Mouse (Mus musculus) olfactory bulb, adult 2 months (tissue): ENCODE measurements around the gene Braf. TPM values are rescaled to one million over a fixed set of nuclear protein-coding genes. Genes with fewer than 3 reads are reported as not detected.
"Not testable (repeated sequence)": the region's sequence is repeated elsewhere in the genome, so short reads cannot be mapped to it uniquely, and the experiment has no call there.

ENCODE experiments used
- H3K27ac ChIP-seq: fragments of 200-500 bp; 2 replicates; pipeline ENCODE4 v1.5.1; 2012; ENCODE audit warnings: low read depth, low read length; ENCODE audit not compliant: insufficient read depth
- H3K4me1 ChIP-seq: fragments of 200-500 bp; 2 replicates; pipeline ENCODE4 v1.6.1; 2012; ENCODE audit warnings: low read length; ENCODE audit not compliant: control insufficient read depth, insufficient read depth
- H3K4me3 ChIP-seq: fragments of 200-500 bp; 2 replicates; pipeline ENCODE4 v1.5.1; 2012; ENCODE audit warnings: mild to moderate bottlenecking, low read depth, low read length, moderate library complexity; ENCODE audit not compliant: insufficient read depth
- CTCF ChIP-seq: fragments of 200-500 bp; IDR thresholded peaks from 2 replicates; pipeline ENCODE4 v1.5.1; 2012; ENCODE audit warnings: low read depth, mild to moderate bottlenecking, low read length, moderate library complexity; ENCODE audit not compliant: insufficient read depth
- POLR2A ChIP-seq: fragments of 200-500 bp; IDR thresholded peaks from 2 replicates; pipeline ENCODE4 v1.6.1; 2012; ENCODE audit warnings: mild to moderate bottlenecking, low read depth, low read length, moderate library complexity; ENCODE audit not compliant: insufficient read depth
- WGBS: fragments of 180-500 bp; shearing (Covaris S2); methylation state at CpG from one replicate; pipeline ENCODE4 v1.1.7; 2018; 5-methylcytosine and 5-hydroxymethylcytosine counted together
- polyA plus RNA-seq: library from polyadenylated mRNA; stranded (reverse); fragments of >200 nt; gene quantifications from 2 replicates; pipeline ENCODE4 v1.2.4, GENCODE M21; 2012; ENCODE audit warnings: low replicate concordance; ENCODE audit not compliant: missing spikeins, insufficient read depth, insufficient read length

The Braf gene
- polyA plus RNA-seq, 1 experiment: not detected

- WGBS: under 1% methylated on average over 12 of the region's 12 CpGs
- Histone ChIP-seq H3K4me3 (peak overlapping the region; percentile 74), H3K27ac (peak overlapping the region; percentile 86), H3K4me1 (0 out of 2 replicates have a peak, but pooled peaks cover 1% of the 10 kb centered on the region)
- TF ChIP-seq POLR2A (no peak), CTCF (no peak)
These were observed 759 bp downstream of the Braf start for GRCm38 (mm10) chr6:39724542-39724865.

DNA sequence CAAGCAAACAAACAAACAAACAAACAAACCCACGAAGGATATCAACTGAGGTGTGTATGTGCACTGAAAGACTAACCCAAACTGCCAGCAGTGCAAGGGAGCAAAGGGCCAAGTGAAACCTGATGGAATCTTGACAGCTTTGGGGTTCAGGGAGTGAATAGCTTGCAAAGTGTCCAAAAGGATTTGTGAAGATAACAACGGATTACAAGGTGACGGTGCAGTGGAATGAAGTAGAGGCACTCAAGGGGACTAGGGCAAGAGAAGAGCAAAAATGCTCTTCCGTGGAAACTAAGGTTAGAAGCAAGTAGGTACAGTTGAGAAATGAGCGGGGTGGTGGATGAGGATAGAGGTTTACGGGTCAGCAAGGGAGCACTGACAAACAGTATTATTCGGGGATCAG lies 1.2 kb downstream of the Braf start:
- H3K4me1 ChIP-seq: 0 out of 2 replicates have a peak, but pooled peaks cover 3% of the 10 kb centered on the region
- no peak overlapping the region for H3K27ac ChIP-seq
- peak overlapping the region; percentile 74 for H3K4me3 ChIP-seq
- under 1% methylated on average over 7 of the region's 7 CpGs for WGBS
- TF ChIP-seq CTCF: no peak

DNA sequence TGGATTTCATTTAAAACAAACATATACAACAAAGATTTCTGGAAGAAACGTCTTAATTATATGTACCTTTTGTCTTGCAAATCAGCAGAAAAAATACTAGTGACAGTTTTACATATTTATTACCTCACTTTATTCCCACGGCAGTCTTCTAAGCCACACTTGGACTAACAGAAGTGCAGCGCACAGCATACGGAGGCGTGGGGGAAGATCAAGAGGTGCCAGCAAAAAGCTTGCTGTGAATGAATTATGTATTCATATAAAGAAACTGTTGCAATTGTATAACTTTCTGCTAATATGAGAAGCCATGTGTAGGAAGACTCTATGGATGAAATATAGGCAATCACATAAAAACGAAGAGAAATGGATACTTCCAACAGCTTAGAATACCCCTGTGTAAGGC lies 6.7 kb downstream of the Braf start:
- 75% methylated on average over 6 of the region's 6 CpGs for WGBS

DNA sequence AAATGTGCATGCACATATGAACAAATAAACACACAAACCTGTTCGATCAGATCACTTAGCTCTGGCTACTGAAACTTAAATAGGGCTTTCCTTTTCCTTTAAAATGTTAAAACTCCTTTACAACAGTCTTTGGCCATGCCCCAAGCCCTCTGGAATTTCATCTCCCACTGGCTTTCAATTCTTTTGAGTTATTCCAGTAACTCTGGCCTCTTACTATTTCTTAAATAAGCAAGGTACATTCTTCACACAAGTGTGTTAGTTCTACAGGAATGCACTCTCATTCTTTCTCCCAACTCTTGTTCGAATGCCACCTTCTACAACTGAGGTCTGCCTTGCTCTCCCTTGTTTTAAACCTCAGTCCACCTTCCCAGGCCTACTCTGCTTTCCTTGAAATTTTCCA lies 8.2 kb downstream of the Braf start:
- no peak overlapping the region for H3K27ac ChIP-seq
- no peak for TF ChIP-seq POLR2A
- no peak for TF ChIP-seq CTCF
- WGBS: 65% methylated on average over 2 of the region's 2 CpGs

More for the DNA sequence above, 6.7 kb downstream of the Braf start:
- Histone ChIP-seq H3K4me3 (no peak overlapping the region), H3K4me1 (0 out of 2 replicates have a peak, but pooled peaks cover 3% of the 10 kb centered on the region), H3K27ac (no peak overlapping the region)
- no peak for TF ChIP-seq POLR2A
- no peak for TF ChIP-seq CTCF

DNA sequence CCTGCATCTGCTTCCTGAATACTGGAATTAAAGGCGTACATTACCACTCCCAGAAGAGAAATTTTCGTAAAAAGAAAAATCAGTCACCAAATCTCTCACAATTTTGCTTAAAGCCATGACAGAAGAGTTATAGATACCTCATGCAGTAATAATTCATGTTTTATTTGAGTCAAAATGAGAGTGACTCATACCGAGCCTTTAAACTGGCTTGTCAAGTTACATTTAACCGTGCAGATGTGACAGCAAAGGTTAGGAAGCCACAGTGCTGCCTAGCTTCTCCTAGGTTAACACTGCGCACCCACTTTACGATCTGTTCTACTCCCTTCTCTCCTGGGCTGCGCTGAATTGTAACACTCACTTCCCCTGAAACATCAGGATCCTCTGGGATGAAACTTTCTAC lies 10.9 kb downstream of the Braf start:
- Histone ChIP-seq H3K27ac (no peak overlapping the region), H3K4me1 (0 out of 2 replicates have a peak, but pooled peaks cover under 1% of the 10 kb centered on the region), H3K4me3 (no peak overlapping the region)
- TF ChIP-seq POLR2A: no peak
- no peak for TF ChIP-seq CTCF
- 85% methylated on average over 7 of the region's 7 CpGs for WGBS

More for the DNA sequence above, 8.2 kb downstream of the Braf start:
- Histone ChIP-seq H3K4me1 (0 out of 2 replicates have a peak, but pooled peaks cover 3% of the 10 kb centered on the region), H3K4me3 (no peak overlapping the region)

DNA sequence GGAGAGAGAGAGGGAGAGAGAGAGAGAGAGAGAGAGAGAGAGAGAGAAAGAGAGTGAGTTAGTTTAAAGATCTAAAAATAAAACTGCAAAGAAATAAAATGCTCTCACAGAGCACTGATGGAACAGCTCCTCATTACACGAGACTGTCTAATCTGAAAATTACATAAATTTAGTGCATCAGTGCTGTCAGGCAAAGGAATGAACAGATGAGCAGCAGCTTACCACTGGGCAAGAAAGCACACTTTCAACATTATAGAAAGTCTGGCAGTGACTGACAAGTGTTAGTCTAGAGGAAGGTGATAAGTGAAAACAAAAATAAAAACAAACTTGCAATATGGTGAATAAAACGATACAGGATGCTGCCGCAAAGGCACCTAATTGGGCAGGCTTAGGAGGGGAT lies 11.9 kb downstream of the Braf start:
- Histone ChIP-seq H3K27ac (no peak overlapping the region), H3K4me3 (no peak overlapping the region), H3K4me1 (no peaks in the 10 kb centered on the region)
- WGBS: 52% methylated on average over 3 of the region's 3 CpGs
- no peak for TF ChIP-seq CTCF
- no peak for TF ChIP-seq POLR2A

DNA sequence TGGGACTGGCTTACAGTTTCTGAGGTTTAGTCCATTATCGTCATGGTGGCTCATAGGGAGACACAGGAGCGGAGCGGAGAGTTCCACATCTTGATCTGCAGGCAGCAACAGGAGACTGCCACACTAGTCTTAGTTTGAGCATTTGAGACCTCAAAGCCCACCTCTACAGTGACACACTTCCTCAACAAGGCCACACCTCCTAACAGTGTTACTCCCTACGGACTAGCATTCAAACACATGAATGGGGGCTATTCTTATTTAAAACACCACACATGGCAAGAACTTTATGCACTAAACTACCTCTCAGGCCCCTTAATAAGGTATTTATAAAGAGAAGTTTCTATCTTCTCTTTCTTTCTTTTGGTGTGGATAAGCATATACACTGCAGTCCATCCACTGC lies 19.6 kb downstream of the Braf start:
- Histone ChIP-seq H3K4me3 (no peak overlapping the region), H3K27ac (no peak overlapping the region), H3K4me1 (no peaks in the 10 kb centered on the region)
- 91% methylated on average over 4 of the region's 4 CpGs for WGBS
- TF ChIP-seq POLR2A: no peak
- TF ChIP-seq CTCF: no peak

GRCm38 (mm10) chr6:39693126-39693525 lies 32.1 kb downstream of the Braf start:
- Histone ChIP-seq H3K4me3 (no peak overlapping the region), H3K27ac (no peak overlapping the region)
- WGBS: 73% methylated on average over 1 of the region's 1 CpGs

GRCm38 (mm10) chr6:39686839-39687238 lies 38.4 kb downstream of the Braf start:
- H3K4me1 ChIP-seq, H3K27ac ChIP-seq, H3K4me3 ChIP-seq: not testable (repeated sequence)

More at GRCm38 (mm10) chr6:39693126-39693525, 32.1 kb downstream of the Braf start:
- TF ChIP-seq CTCF (no peak), POLR2A (no peak)
- H3K4me1 ChIP-seq: no peaks in the 10 kb centered on the region

DNA sequence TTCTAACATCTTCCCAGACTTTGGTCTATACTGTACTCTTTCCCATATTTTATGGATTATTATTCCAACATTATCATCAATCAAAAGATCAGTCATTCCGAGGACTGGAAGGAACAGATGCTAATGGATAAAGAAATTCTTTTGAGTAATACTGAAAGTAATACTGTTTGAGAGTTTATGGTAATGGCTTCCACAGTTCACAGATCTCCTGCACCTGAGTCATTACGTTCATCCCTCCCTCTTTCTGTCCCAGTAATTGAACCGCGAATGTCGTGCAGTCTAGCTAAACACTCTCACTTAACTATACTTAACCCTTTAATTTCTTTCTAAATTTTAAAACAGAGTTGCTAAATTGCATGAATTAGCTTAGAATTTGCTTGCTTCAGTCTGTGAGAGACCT lies 43.5 kb downstream of the Braf start:
- no peak for TF ChIP-seq POLR2A
- no peak for TF ChIP-seq CTCF
- H3K4me3 ChIP-seq: no peak overlapping the region
- H3K27ac ChIP-seq: no peak overlapping the region
- peaks cover 3% of the 10 kb centered on the region; the same call in 1 of the 2 replicates for H3K4me1 ChIP-seq
- 61% methylated on average over 5 of the region's 5 CpGs for WGBS

DNA sequence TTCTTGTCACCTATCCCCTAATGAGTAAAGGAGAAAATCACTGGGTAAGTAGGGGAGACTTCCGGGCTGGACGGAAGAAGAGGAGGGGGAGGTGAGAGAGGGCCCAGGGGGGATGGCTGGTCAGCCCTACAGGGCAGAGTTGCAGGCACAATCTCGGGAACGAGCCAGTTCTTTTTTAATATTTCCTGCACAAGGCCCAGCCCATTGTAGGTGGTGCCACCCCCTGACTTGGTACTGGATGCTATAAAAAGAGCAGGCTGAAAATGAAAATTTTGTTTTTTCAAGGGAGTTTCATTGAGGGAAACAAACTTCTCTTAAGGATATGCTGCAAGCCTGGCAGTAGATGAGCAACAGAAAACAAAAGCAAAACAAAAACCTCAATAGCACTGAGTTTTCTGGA lies 44.7 kb downstream of the Braf start:
- H3K4me1 ChIP-seq: peaks cover 3% of the 10 kb centered on the region; the same call in 1 of the 2 replicates
- TF ChIP-seq CTCF: no peak
- TF ChIP-seq POLR2A: no peak
- H3K27ac ChIP-seq: no peak overlapping the region
- 16% methylated on average over 4 of the region's 4 CpGs for WGBS
- H3K4me3 ChIP-seq: no peak overlapping the region
